Mouse (Mus musculus) lung, adult 2 months (tissue): ENCODE data around the gene Apoa5. TPM values are rescaled to one million over a fixed set of nuclear protein-coding genes. Genes with fewer than 3 reads are reported as not detected.

Experiments
- DNase-seq: peaks from one replicate; pipeline ENCODE4 v3.0.0; 2022
- H3K4me1 ChIP-seq: fragments of 200-500 bp; 2 replicates; pipeline ENCODE4 v1.6.1; 2011; ENCODE audit warnings: low read length; ENCODE audit not compliant: control insufficient read depth, insufficient read depth
- H3K4me3 ChIP-seq: fragments of 200-500 bp; replicated peaks from 2 replicates; pipeline ENCODE3; 2011; ENCODE audit warnings: low read depth, mild to moderate bottlenecking, control low read depth, low read length; ENCODE audit errors: extremely low read depth
- CTCF ChIP-seq: fragments of 200-500 bp; IDR thresholded peaks from 2 replicates; pipeline ENCODE4 v1.5.1; 2011; ENCODE audit warnings: mild to moderate bottlenecking, low read length, control low read depth; ENCODE audit not compliant: insufficient read depth
- POLR2A ChIP-seq: fragments of 200-500 bp; IDR thresholded peaks from 2 replicates; pipeline ENCODE4 v1.6.1; 2011; ENCODE audit warnings: low read depth, mild to moderate bottlenecking, control low read depth, low read length, borderline replicate concordance; ENCODE audit errors: extremely low read depth
- WGBS: fragments of 180-500 bp; shearing (Covaris S2); methylation state at CpG from one replicate; pipeline ENCODE4 v1.1.7; 2018; 5-methylcytosine and 5-hydroxymethylcytosine counted together
- polyA plus RNA-seq: library from polyadenylated mRNA; depleted of rRNA; stranded (reverse); fragments of >200 nt; gene quantifications from 2 replicates; pipeline ENCODE4 v1.2.3, GENCODE M21; 2012; rRNA removed

Gene Apoa5
- polyA plus RNA-seq, result 0.25 and 0.67 TPM in 2 replicates

GRCm38 (mm10) chr9:46268343-46268873 is at the start of gene Apoa5:
Apoa5 (plus strand) TSS chr9:46268633.
- Histone ChIP-seq H3K4me1 (peaks cover under 1% of the 10 kb centered on the region; the same call in 1 of the 2 replicates), H3K4me3 (no peak within 1 kb of the TSS)
- 34% methylated on average over 7 of the region's 7 CpGs for WGBS
- TF ChIP-seq CTCF (no peak), POLR2A (no peak)
- DNase-seq, result no peak

- Histone ChIP-seq H3K4me3 (no peak overlapping the region), H3K4me1 (no peaks in the 10 kb centered on the region)
- TF ChIP-seq CTCF (no peak), POLR2A (no peak)
- 45% methylated on average over 6 of the region's 6 CpGs for WGBS
- DNase-seq, result no peak
These were observed 45.3 kb upstream of the Apoa5 start for GRCm38 (mm10) chr9:46223090-46223489.

- WGBS, result 86% methylated on average over 3 of the region's 3 CpGs
- no peaks in the 10 kb centered on the region for H3K4me1 ChIP-seq
- TF ChIP-seq CTCF, result no peak
- TF ChIP-seq POLR2A, result no peak
- DNase-seq, result no peak
- no peak overlapping the region for H3K4me3 ChIP-seq
These were observed 44.3 kb upstream of the Apoa5 start for GRCm38 (mm10) chr9:46224101-46224500.

- Histone ChIP-seq H3K4me3 (no peak overlapping the region), H3K4me1 (peaks cover 2% of the 10 kb centered on the region; the same call in 1 of the 2 replicates)
- no peak for DNase-seq
- 59% methylated on average over 5 of the region's 5 CpGs for WGBS
- TF ChIP-seq CTCF, result no peak
- no peak for TF ChIP-seq POLR2A
These were observed 43.3 kb upstream of the Apoa5 start for GRCm38 (mm10) chr9:46224945-46225660.

- Histone ChIP-seq H3K4me1 (peaks cover 3% of the 10 kb centered on the region; the same call in 1 of the 2 replicates), H3K4me3 (no peak overlapping the region)
- 73% methylated on average over 3 of the region's 3 CpGs for WGBS
- DNase-seq, result no peak
- TF ChIP-seq POLR2A, result no peak
- TF ChIP-seq CTCF, result no peak
These were observed 41.3 kb upstream of the Apoa5 start for GRCm38 (mm10) chr9:46227064-46227614.

GRCm38 (mm10) chr9:46228491-46228890 is 39.9 kb upstream of the Apoa5 start, which contains the start of gene Apoa1:
Apoa1 (plus strand) TSS chr9:46228580.
- 42% methylated on average over 9 of the region's 9 CpGs for WGBS
- DNase-seq, result no peak
- Histone ChIP-seq H3K4me3 (no peak within 1 kb of the TSS), H3K4me1 (peaks cover 3% of the 10 kb centered on the region; the same call in 1 of the 2 replicates)
- TF ChIP-seq CTCF (no peak), POLR2A (no peak)

- Histone ChIP-seq H3K4me1 (peaks cover 3% of the 10 kb centered on the region; the same call in 1 of the 2 replicates), H3K4me3 (peak overlapping the region; percentile 33)
- DNase-seq, result peak; percentile 72
- 16% methylated on average over 37 of the region's 37 CpGs for WGBS
- TF ChIP-seq POLR2A (no peak), CTCF (peak; percentile 59)
These were observed 38.6 kb upstream of the Apoa5 start for GRCm38 (mm10) chr9:46229573-46230449.

- no peak for TF ChIP-seq CTCF
- no peak for TF ChIP-seq POLR2A
- Histone ChIP-seq H3K4me1 (peaks cover 3% of the 10 kb centered on the region; the same call in 1 of the 2 replicates), H3K4me3 (no peak overlapping the region)
- DNase-seq, result no peak
- 28% methylated on average over 13 of the region's 13 CpGs for WGBS
These were observed 37.9 kb upstream of the Apoa5 start for GRCm38 (mm10) chr9:46230450-46230975.

- WGBS, result 94% methylated on average over 6 of the region's 6 CpGs
- no peak for DNase-seq
- no peak overlapping the region for H3K4me3 ChIP-seq
- H3K4me1 ChIP-seq, result peaks cover under 1% of the 10 kb centered on the region; the same call in 1 of the 2 replicates
- no peak for TF ChIP-seq CTCF
- no peak for TF ChIP-seq POLR2A
These were observed 33.2 kb upstream of the Apoa5 start for GRCm38 (mm10) chr9:46235196-46235595.
